Mouse (Mus musculus): ENCODE measurements at regions not wholly inside any gene's neighbourhood (a gene's known extent, or its start where the extent isn't known, plus 50 kb on each side); places are given as distances from the start of the nearest gene placed in this dataset.

DNA sequence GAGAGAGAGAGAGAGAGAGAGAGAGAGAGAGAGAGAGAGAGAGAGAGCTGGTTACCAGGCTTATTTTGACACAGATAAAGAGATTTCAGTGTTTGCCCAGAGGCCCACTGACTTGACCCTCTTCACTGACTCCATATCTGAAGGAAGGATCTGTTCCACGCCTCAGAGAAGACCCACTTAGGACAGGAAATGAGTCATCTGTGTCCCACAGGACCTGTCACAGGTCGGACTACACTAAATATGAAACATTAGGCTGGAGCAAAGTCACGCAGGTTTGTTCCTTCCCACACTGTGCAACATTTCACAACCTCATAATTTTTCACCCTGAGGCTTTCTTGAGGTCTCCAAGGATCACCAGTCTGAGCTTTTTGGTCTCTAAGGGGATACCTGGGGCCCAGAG, 96.5 kb upstream of the Lpp start:
- H3K4me1 ChIP-seq (ENCODE audit: control insufficient read depth, insufficient read depth, low read length) = no peaks in the 10 kb centered on the region
- no peaks in the 10 kb centered on the region for H3K27me3 ChIP-seq (ENCODE audit: control insufficient read depth, insufficient read depth, low read length, poor library complexity, severe bottlenecking)
- H3K27ac ChIP-seq (ENCODE audit: insufficient read depth, low read length) = no peak overlapping the region
- no peaks in the 10 kb centered on the region for H3K9me3 ChIP-seq (replicated peaks; ENCODE audit: control insufficient read depth, insufficient read depth, low read length, poor library complexity, severe bottlenecking)
- no peak for TF ChIP-seq CTCF (IDR thresholded peaks at IDR 0.05; ENCODE audit: low read depth, low read length)
- no peak for TF ChIP-seq EP300 (IDR thresholded peaks at IDR 0.05; ENCODE audit: insufficient read depth, low read depth, low read length)
- no peak for TF ChIP-seq POLR2A (IDR thresholded peaks at IDR 0.05; ENCODE audit: insufficient read depth, low read length)
- H3K9ac ChIP-seq (ENCODE audit: low read depth, poor library complexity, severe bottlenecking) = no peak overlapping the region
- no peak overlapping the region for H3K4me3 ChIP-seq (ENCODE audit: low read depth, low read length)
- no peaks in the 10 kb centered on the region for H3K36me3 ChIP-seq (ENCODE audit: control insufficient read depth, insufficient read depth, low read length, poor library complexity, severe bottlenecking)

DNA sequence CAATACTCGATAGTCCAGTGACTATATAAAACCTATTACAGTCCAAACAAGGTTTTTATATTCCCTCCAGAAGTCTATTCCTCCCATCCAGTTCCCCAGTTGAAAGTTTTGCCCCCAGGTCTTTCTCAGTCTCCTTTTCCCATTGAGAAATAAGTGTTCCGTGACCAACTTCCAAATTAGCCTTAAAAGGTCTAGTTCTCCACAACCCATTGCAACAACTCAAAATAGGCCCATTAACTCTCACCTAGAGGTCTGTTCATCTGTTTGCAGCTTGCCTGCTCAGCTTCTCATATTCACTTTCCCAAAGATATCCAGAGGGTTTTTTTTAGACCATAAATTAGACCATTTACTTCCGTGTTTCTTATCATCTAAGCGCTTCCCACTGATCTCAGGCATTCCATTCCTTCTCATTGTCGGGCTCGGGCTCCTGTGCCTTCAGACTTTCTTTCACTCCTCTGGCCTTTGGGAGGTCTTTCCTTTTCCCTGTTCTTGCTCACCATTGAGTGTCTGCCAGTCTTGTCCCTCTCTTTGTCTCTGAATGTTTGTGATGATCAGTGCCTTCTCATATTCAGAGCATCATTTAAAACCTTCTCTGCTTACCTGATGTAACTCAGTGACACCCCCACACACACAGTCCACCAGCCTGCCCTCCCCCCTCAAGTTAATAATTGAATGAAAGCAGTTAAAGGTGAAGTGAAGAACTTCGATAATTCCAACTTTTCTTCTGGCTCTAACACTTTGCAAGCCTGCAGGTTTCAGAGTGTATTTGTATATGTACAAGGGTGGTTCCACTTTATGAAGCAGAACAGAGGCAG, 97.5 kb upstream of the Lpp start:
- Histone ChIP-seq H3K9me3 (replicated peaks; ENCODE audit: control insufficient read depth, insufficient read depth, low read length, poor library complexity, severe bottlenecking) (no peaks in the 10 kb centered on the region), H3K4me3 (ENCODE audit: low read depth, low read length) (no peak overlapping the region), H3K9ac (ENCODE audit: low read depth, poor library complexity, severe bottlenecking) (no peak overlapping the region), H3K27me3 (ENCODE audit: control insufficient read depth, insufficient read depth, low read length, poor library complexity, severe bottlenecking) (no peaks in the 10 kb centered on the region), H3K4me1 (ENCODE audit: control insufficient read depth, insufficient read depth, low read length) (no peaks in the 10 kb centered on the region), H3K27ac (ENCODE audit: insufficient read depth, low read length) (no peak overlapping the region), H3K36me3 (ENCODE audit: control insufficient read depth, insufficient read depth, low read length, poor library complexity, severe bottlenecking) (no peaks in the 10 kb centered on the region)
- no peak for TF ChIP-seq CTCF (IDR thresholded peaks at IDR 0.05; ENCODE audit: low read depth, low read length)
- no peak for TF ChIP-seq POLR2A (IDR thresholded peaks at IDR 0.05; ENCODE audit: insufficient read depth, low read length)
- TF ChIP-seq EP300 (IDR thresholded peaks at IDR 0.05; ENCODE audit: insufficient read depth, low read depth, low read length) = no peak

DNA sequence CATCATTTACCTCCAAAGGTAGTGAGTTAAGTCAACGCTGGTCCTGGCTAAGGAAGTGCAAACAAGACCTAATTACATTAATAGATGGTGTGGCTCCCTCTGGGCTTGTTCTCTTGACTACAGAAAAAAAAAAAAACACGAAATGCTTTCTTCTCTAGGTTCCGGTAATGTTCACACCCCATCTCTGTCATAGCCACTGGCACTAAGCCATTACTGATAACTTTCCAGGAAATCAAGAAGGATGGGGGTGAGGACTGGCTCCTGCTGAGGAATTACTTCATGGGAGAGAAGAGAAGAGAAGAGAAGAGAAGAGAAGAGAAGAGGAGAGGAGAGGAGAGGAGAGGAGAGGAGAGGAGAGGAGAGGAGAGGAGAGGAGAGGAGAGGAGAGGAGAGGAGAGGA, 109.1 kb upstream of the Lpp start:
- H3K9me3 ChIP-seq (replicated peaks; ENCODE audit: control insufficient read depth, insufficient read depth, low read length, poor library complexity, severe bottlenecking) = no peaks in the 10 kb centered on the region
- peaks cover 3% of the 10 kb centered on the region for H3K4me1 ChIP-seq (ENCODE audit: control insufficient read depth, insufficient read depth, low read length)
- no peaks in the 10 kb centered on the region for H3K36me3 ChIP-seq (ENCODE audit: control insufficient read depth, insufficient read depth, low read length, poor library complexity, severe bottlenecking)
- H3K27me3 ChIP-seq (ENCODE audit: control insufficient read depth, insufficient read depth, low read length, poor library complexity, severe bottlenecking) = no peaks in the 10 kb centered on the region
- H3K27ac ChIP-seq (ENCODE audit: insufficient read depth, low read length) = no peak overlapping the region
- no peak for TF ChIP-seq EP300 (IDR thresholded peaks at IDR 0.05; ENCODE audit: insufficient read depth, low read depth, low read length)
- no peak for TF ChIP-seq CTCF (IDR thresholded peaks at IDR 0.05; ENCODE audit: low read depth, low read length)
- no peak for TF ChIP-seq POLR2A (IDR thresholded peaks at IDR 0.05; ENCODE audit: insufficient read depth, low read length)
- no peak overlapping the region for H3K9ac ChIP-seq (ENCODE audit: low read depth, poor library complexity, severe bottlenecking)
- H3K4me3 ChIP-seq (ENCODE audit: low read depth, low read length) = no peak overlapping the region

DNA sequence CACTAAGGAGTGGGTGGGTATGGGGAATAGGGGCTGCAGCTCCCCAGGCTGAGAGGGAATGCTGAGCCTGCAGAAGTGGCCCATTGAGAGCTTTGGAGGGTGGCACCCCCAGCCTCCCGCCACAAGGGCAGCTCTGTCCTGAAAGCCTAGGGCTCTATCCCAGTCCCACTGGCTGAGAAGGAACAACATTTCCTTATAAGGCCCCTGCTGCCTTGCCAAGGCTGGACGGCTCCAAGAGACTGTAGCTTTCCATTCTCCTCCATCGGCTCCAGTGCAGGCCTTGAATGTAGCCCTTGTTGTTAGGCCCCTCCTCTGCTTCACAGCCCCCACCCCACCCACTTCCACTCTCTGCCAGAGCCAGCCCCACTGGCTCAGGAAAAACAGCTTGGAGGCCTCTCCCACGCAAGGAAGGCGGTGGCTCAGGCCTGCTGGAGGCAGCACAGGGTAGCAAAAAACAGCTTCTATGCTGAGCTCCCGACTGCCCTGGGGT, 111.1 kb upstream of the Lpp start:
- Histone ChIP-seq H3K27me3 (ENCODE audit: control insufficient read depth, insufficient read depth, low read length, poor library complexity, severe bottlenecking) (no peaks in the 10 kb centered on the region), H3K9ac (ENCODE audit: low read depth, poor library complexity, severe bottlenecking) (no peak overlapping the region), H3K9me3 (replicated peaks; ENCODE audit: control insufficient read depth, insufficient read depth, low read length, poor library complexity, severe bottlenecking) (no peaks in the 10 kb centered on the region), H3K4me3 (ENCODE audit: low read depth, low read length) (no peak overlapping the region), H3K27ac (ENCODE audit: insufficient read depth, low read length) (no peak overlapping the region), H3K36me3 (ENCODE audit: control insufficient read depth, insufficient read depth, low read length, poor library complexity, severe bottlenecking) (no peaks in the 10 kb centered on the region), H3K4me1 (ENCODE audit: control insufficient read depth, insufficient read depth, low read length) (peaks cover 3% of the 10 kb centered on the region)
- TF ChIP-seq CTCF (IDR thresholded peaks at IDR 0.05; ENCODE audit: low read depth, low read length) = no peak
- TF ChIP-seq EP300 (IDR thresholded peaks at IDR 0.05; ENCODE audit: insufficient read depth, low read depth, low read length) = no peak
- TF ChIP-seq POLR2A (IDR thresholded peaks at IDR 0.05; ENCODE audit: insufficient read depth, low read length) = no peak

DNA sequence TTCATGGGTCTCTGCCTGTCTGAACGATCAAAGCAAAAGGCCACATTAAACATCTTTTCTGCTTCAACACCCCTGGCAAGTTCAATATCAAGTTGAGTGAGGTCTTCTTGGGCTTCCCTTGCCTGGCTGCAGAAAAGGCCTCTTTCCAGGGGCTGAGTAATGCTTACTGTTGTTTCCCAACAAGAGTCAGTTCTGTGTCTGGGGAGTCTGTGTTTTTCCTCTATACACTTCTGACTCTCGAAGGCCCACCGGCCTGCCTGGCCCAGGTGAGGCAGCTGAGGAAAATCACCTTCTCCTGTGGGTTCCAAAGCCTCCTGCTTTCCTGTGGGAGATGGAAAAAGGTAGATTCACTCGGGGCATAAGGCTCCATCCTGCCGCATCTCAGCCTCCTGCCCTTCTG, 111.7 kb upstream of the Lpp start:
- Histone ChIP-seq H3K4me3 (ENCODE audit: low read depth, low read length) (no peak overlapping the region), H3K4me1 (ENCODE audit: control insufficient read depth, insufficient read depth, low read length) (peaks cover 3% of the 10 kb centered on the region), H3K9ac (ENCODE audit: low read depth, poor library complexity, severe bottlenecking) (no peak overlapping the region), H3K36me3 (ENCODE audit: control insufficient read depth, insufficient read depth, low read length, poor library complexity, severe bottlenecking) (no peaks in the 10 kb centered on the region), H3K9me3 (replicated peaks; ENCODE audit: control insufficient read depth, insufficient read depth, low read length, poor library complexity, severe bottlenecking) (no peaks in the 10 kb centered on the region), H3K27me3 (ENCODE audit: control insufficient read depth, insufficient read depth, low read length, poor library complexity, severe bottlenecking) (no peaks in the 10 kb centered on the region), H3K27ac (ENCODE audit: insufficient read depth, low read length) (no peak overlapping the region)
- TF ChIP-seq POLR2A (IDR thresholded peaks at IDR 0.05; ENCODE audit: insufficient read depth, low read length) = no peak
- TF ChIP-seq EP300 (IDR thresholded peaks at IDR 0.05; ENCODE audit: insufficient read depth, low read depth, low read length) = no peak

DNA sequence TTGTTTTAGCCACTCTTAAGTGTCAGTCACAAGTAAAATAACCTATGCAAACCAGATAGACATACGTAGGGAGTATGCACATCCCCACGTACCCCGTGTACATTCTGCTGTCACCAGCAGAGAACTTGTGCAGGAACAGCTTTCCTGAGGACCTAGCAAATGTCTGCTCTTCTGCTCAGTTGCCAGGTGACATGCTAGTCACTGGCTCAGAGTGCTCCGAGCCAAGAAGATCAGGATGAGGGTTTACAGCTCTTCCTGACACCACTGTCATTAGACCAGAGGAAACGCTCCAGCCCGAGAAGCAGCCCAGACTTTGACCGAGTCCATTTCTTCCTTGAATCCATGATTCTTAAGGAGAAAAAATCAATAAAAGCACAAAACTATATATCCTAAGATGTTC, 115.5 kb upstream of the Lpp start:
- Histone ChIP-seq H3K27ac (ENCODE audit: insufficient read depth, low read length) (no peak overlapping the region), H3K4me1 (ENCODE audit: control insufficient read depth, insufficient read depth, low read length) (peaks cover 3% of the 10 kb centered on the region), H3K36me3 (ENCODE audit: control insufficient read depth, insufficient read depth, low read length, poor library complexity, severe bottlenecking) (no peaks in the 10 kb centered on the region), H3K27me3 (ENCODE audit: control insufficient read depth, insufficient read depth, low read length, poor library complexity, severe bottlenecking) (no peaks in the 10 kb centered on the region), H3K4me3 (ENCODE audit: low read depth, low read length) (no peak overlapping the region), H3K9ac (ENCODE audit: low read depth, poor library complexity, severe bottlenecking) (no peak overlapping the region), H3K9me3 (replicated peaks; ENCODE audit: control insufficient read depth, insufficient read depth, low read length, poor library complexity, severe bottlenecking) (no peaks in the 10 kb centered on the region)
- no peak for TF ChIP-seq POLR2A (IDR thresholded peaks at IDR 0.05; ENCODE audit: insufficient read depth, low read length)

Data from ES-Bruce4 (cell line).